In the genomic region with DNA sequence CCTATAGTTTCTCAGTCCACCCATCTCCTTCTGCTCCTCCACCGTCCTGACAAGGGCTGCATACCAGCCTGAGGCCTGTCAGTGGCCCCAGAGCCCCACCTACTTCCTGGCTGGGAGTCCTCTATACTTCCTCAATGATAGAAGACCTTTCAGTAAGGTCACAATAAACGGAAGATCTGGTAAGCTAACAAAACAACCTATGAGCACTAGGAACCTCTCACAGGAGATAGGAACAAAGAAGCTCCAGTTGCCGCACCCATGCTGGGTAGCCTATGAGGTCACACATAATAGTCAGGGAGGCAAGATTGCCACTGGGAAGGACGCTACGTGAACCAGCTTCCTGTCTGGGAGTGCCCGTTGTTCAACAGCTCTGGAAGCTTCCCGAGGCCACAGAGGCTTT, we compare ENCODE assay signal across 9 mouse cellular contexts. TPM values are rescaled to one million over a fixed set of nuclear protein-coding genes. Genes with fewer than 3 reads are reported as not detected.
DNase-seq lines count a peak whose midpoint lies in the region; ATAC-seq lines count a peak whose summit lies in the region.
"Had no signal": no experiment of that assay in that cellular context is flagged by ENCODE, and none has a peak within 500 bp of the region (broad histone marks: within the 10 kb centered on the region; RNA-seq: fewer than 3 reads in every experiment).

No protein-coding gene starts in this region.

- H3K9ac ChIP-seq in embryonic facial prominence, embryonic 14.5 days (ENCODE audit: low read depth, low read length), result no peak overlapping the region
- H3K9ac ChIP-seq in hindbrain, embryonic 14.5 days, result no peak overlapping the region
- H3K9ac ChIP-seq: neural tube, embryonic 15.5 days had no signal

- no peak overlapping the region for H3K4me2 ChIP-seq in embryonic facial prominence, embryonic 14.5 days (ENCODE audit: low read depth, low read length)
- H3K4me2 ChIP-seq in hindbrain, embryonic 14.5 days (replicated peaks), result no peak overlapping the region
- H3K4me2 ChIP-seq: neural tube, embryonic 15.5 days had no signal

- 40% methylated on average over 7 of the region's 7 CpGs for WGBS in embryonic facial prominence, embryonic 14.5 days
- 44% methylated on average over 7 of the region's 7 CpGs for WGBS in embryonic facial prominence, embryonic 10.5 days
- 79% methylated on average over 7 of the region's 7 CpGs for WGBS in hindbrain, embryonic 14.5 days

- no peak overlapping the region for H3K27ac ChIP-seq in embryonic facial prominence, embryonic 14.5 days (replicated peaks; ENCODE audit: low read depth, low read length)
- no peak overlapping the region for H3K27ac ChIP-seq in embryonic facial prominence, embryonic 10.5 days (replicated peaks)
- H3K27ac ChIP-seq in hindbrain, embryonic 14.5 days, result no peak overlapping the region
- H3K27ac ChIP-seq: neural tube, embryonic 15.5 days had no signal

- no peaks in the 10 kb centered on the region for H3K9me3 ChIP-seq in embryonic facial prominence, embryonic 14.5 days (ENCODE audit: control insufficient read depth, low read length)
- no peaks in the 10 kb centered on the region for H3K9me3 ChIP-seq in embryonic facial prominence, embryonic 10.5 days
- H3K9me3 ChIP-seq in hindbrain, embryonic 14.5 days (ENCODE audit: control insufficient read depth, low read length), result no peaks in the 10 kb centered on the region
- H3K9me3 ChIP-seq: neural tube, embryonic 15.5 days had no signal

- H3K27me3 ChIP-seq in embryonic facial prominence, embryonic 14.5 days (replicated peaks; ENCODE audit: control insufficient read depth, insufficient read depth, low read length), result no peaks in the 10 kb centered on the region
- no peaks in the 10 kb centered on the region for H3K27me3 ChIP-seq in embryonic facial prominence, embryonic 10.5 days (replicated peaks; ENCODE audit: low read depth, poor library complexity, severe bottlenecking)
- H3K27me3 ChIP-seq in hindbrain, embryonic 14.5 days (ENCODE audit: control insufficient read depth, insufficient read depth, low read length), result no peaks in the 10 kb centered on the region
- H3K27me3 ChIP-seq: neural tube, embryonic 15.5 days had no signal

- no peaks in the 10 kb centered on the region for H3K36me3 ChIP-seq in embryonic facial prominence, embryonic 14.5 days (ENCODE audit: control insufficient read depth, insufficient read depth, low read length)
- H3K36me3 ChIP-seq in embryonic facial prominence, embryonic 10.5 days (replicated peaks), result no peaks in the 10 kb centered on the region
- H3K36me3 ChIP-seq in hindbrain, embryonic 14.5 days (replicated peaks; ENCODE audit: control insufficient read depth, insufficient read depth), result no peaks in the 10 kb centered on the region
- H3K36me3 ChIP-seq: neural tube, embryonic 15.5 days had no signal

- no peak for ATAC-seq in embryonic facial prominence, embryonic 14.5 days (ENCODE audit: low read depth)
- ATAC-seq in inflammation-experienced regulatory T-cells, adult 6 months, result peak; percentile 77
- no peak for ATAC-seq in hindbrain, embryonic 14.5 days (ENCODE audit: low FRiP score)

- H3K4me1 ChIP-seq in embryonic facial prominence, embryonic 14.5 days (ENCODE audit: control insufficient read depth, insufficient read depth, low read length), result peaks cover 13% of the 10 kb centered on the region; the same call in 1 of the 2 replicates
- peaks cover 36% of the 10 kb centered on the region for H3K4me1 ChIP-seq in embryonic facial prominence, embryonic 10.5 days
- H3K4me1 ChIP-seq in hindbrain, embryonic 14.5 days (replicated peaks; ENCODE audit: control insufficient read depth, insufficient read depth, low read length), result no peaks in the 10 kb centered on the region
- H3K4me1 ChIP-seq: neural tube, embryonic 15.5 days had no signal

- DNase-seq in embryonic facial prominence, embryonic 14.5 days (ENCODE audit: low spot score), result peak; percentile 29
- DNase-seq in embryonic facial prominence, embryonic 10.5 days (ENCODE audit: low spot score), result no peak
- peak; percentile 51 for DNase-seq in CD4-positive, CD25-positive, alpha-beta regulatory T cell, adult 2 months (ENCODE audit: low read depth, low spot score)
- peak; percentile 54 to 66 for DNase-seq in lung, postnatal 4 days
- DNase-seq in gastrocnemius, postnatal 10 days, result no peak
- no peak for DNase-seq in hindbrain, embryonic 14.5 days (ENCODE audit: low spot score)
- no peak for DNase-seq in right cerebral cortex, adult 2 months (ENCODE audit: low spot score in 2 of 2)

- H3K4me3 ChIP-seq in embryonic facial prominence, embryonic 14.5 days (ENCODE audit: low read depth, low read length), result no peak overlapping the region
- no peak overlapping the region for H3K4me3 ChIP-seq in embryonic facial prominence, embryonic 10.5 days
- H3K4me3 ChIP-seq in hindbrain, embryonic 14.5 days (replicated peaks; ENCODE audit: low read length), result no peak overlapping the region
- H3K4me3 ChIP-seq: neural tube, embryonic 15.5 days had no signal

RNA-seq across cellular contexts. Expression of a gene that starts 58.1 kb away (rescaled TPM):
- polyA plus RNA-seq in embryonic facial prominence, embryonic 14.5 days (2014; fragmentation: Nextera tagmentation; extraction: Ambion mirVana), result 9.7 and 10.8 TPM in 2 replicates
- 10.6 and 11.2 TPM in 2 replicates for polyA plus RNA-seq in embryonic facial prominence, embryonic 10.5 days (2016; fragmentation: Nextera tagmentation; extraction: Ambion mirVana)
- polyA plus RNA-seq in inflammation-experienced regulatory T-cells, adult 6 months (2017; shearing (Covaris generic)), result 10 to 100 TPM; 11.3 to 22.3 (median 19.4) TPM
- total RNA-seq in gastrocnemius, postnatal 10 days (2021), result 10 to 100 TPM; 24.2 to 32.2 TPM
- 8.1 and 9.2 TPM in 2 replicates for polyA plus RNA-seq in hindbrain, embryonic 14.5 days (2014; fragmentation: Nextera tagmentation; extraction: Ambion mirVana)

Comparison
In these comparisons a context has a peak if more than half of its experiments do, and no peak if none do; other contexts are left out.
1. DNase-seq: peak in embryonic facial prominence, embryonic 14.5 days (single experiment), CD4-positive, CD25-positive, alpha-beta regulatory T cell, adult 2 months (single experiment) and lung, postnatal 4 days (2 of 2); none in embryonic facial prominence, embryonic 10.5 days (single experiment), gastrocnemius, postnatal 10 days (single experiment), hindbrain, embryonic 14.5 days (single experiment) and right cerebral cortex, adult 2 months (0 of 2).